Mouse (Mus musculus) spleen, adult 2 months (tissue): ENCODE measurements at regions not wholly inside any gene's neighbourhood (a gene's known extent, or its start where the extent isn't known, plus 50 kb on each side); places are given as distances from the start of the nearest gene placed in this dataset.

Experiments used
- DNase-seq, 2 experiments: peaks; one replicate each; pipeline versions ENCODE4 v3.0.0 to v3.0.0-alpha.2; 2012 to 2021; ENCODE audit warnings: low spot score in 2 of 2, low read depth in 1 of 2
- H3K27ac ChIP-seq: fragments of 200-500 bp; 2 replicates; pipeline ENCODE4 v1.5.1; 2012; ENCODE audit warnings: low read length, inconsistent platforms; ENCODE audit not compliant: insufficient read depth
- H3K27me3 ChIP-seq: fragments of 200-500 bp; 2 replicates; pipeline ENCODE4 v1.6.1; 2012; ENCODE audit warnings: mild to moderate bottlenecking, moderate library complexity, low read length, inconsistent platforms; ENCODE audit not compliant: control insufficient read depth, insufficient read depth
- H3K36me3 ChIP-seq: fragments of 200-500 bp; 2 replicates; pipeline ENCODE4 v1.6.1; 2012; ENCODE audit warnings: mild to moderate bottlenecking, low read length, inconsistent platforms; ENCODE audit not compliant: control insufficient read depth, insufficient read depth
- H3K4me1 ChIP-seq: fragments of 200-500 bp; 2 replicates; pipeline ENCODE4 v1.6.1; 2011; ENCODE audit warnings: inconsistent platforms; ENCODE audit not compliant: control insufficient read depth, insufficient read depth, insufficient read length
- H3K4me3 ChIP-seq: fragments of 200-500 bp; 2 replicates; pipeline ENCODE4 v1.5.1; 2011; ENCODE audit warnings: mild to moderate bottlenecking, inconsistent platforms; ENCODE audit not compliant: insufficient read depth, insufficient read length; ENCODE audit errors: extremely low read depth
- CTCF ChIP-seq: fragments of 200-500 bp; IDR thresholded peaks from 2 replicates; pipeline ENCODE4 v1.5.1; 2011; ENCODE audit warnings: mild to moderate bottlenecking, inconsistent platforms; ENCODE audit not compliant: insufficient read depth, insufficient read length, insufficient replicate concordance; ENCODE audit errors: extremely low read depth
- POLR2A ChIP-seq: fragments of 200-500 bp; IDR thresholded peaks from 2 replicates; pipeline ENCODE4 v1.6.1; 2011; ENCODE audit warnings: low read depth, low read length, inconsistent platforms
- WGBS: fragments of 180-500 bp; shearing (Covaris S2); methylation state at CpG from one replicate; pipeline ENCODE4 v1.1.7; 2018; 5-methylcytosine and 5-hydroxymethylcytosine counted together

- DNase-seq = no peak
- Histone ChIP-seq H3K36me3 (no peaks in the 10 kb centered on the region), H3K4me3 (no peak overlapping the region), H3K4me1 (no peaks in the 10 kb centered on the region), H3K27ac (no peak overlapping the region), H3K27me3 (no peaks in the 10 kb centered on the region)
- 75% methylated on average over 16 of the region's 16 CpGs for WGBS
- TF ChIP-seq POLR2A (no peak), CTCF (no peak)
Observed at GRCm38 (mm10) chr2:74974595-74975325, 149.2 kb downstream of the Mtx2 start.

GRCm38 (mm10) chr2:74977348-74977747 is 151.7 kb downstream of the Mtx2 start:
- Histone ChIP-seq H3K27ac (no peak overlapping the region), H3K36me3 (no peaks in the 10 kb centered on the region), H3K27me3 (no peaks in the 10 kb centered on the region), H3K4me3 (no peak overlapping the region), H3K4me1 (no peaks in the 10 kb centered on the region)
- WGBS = 92% methylated on average over 3 of the region's 3 CpGs
- TF ChIP-seq CTCF (no peak), POLR2A (no peak)
- no peak for DNase-seq

GRCm38 (mm10) chr2:74977828-74978227 is 152.2 kb downstream of the Mtx2 start:
- no peak overlapping the region for H3K4me3 ChIP-seq
- no peaks in the 10 kb centered on the region for H3K27me3 ChIP-seq
- no peak for DNase-seq
- no peaks in the 10 kb centered on the region for H3K4me1 ChIP-seq
- 83% methylated on average over 1 of the region's 1 CpGs for WGBS
- H3K27ac ChIP-seq = no peak overlapping the region
- TF ChIP-seq POLR2A (no peak), CTCF (no peak)
- no peaks in the 10 kb centered on the region for H3K36me3 ChIP-seq

- Histone ChIP-seq H3K4me3 (no peak overlapping the region), H3K4me1 (no peaks in the 10 kb centered on the region), H3K27me3 (no peaks in the 10 kb centered on the region), H3K36me3 (no peaks in the 10 kb centered on the region), H3K27ac (no peak overlapping the region)
- DNase-seq = no peak
- TF ChIP-seq POLR2A = no peak
- no peak for TF ChIP-seq CTCF
- 88% methylated on average over 3 of the region's 3 CpGs for WGBS
Observed at GRCm38 (mm10) chr2:74981856-74982255, 156.3 kb downstream of the Mtx2 start.

- Histone ChIP-seq H3K4me1 (no peaks in the 10 kb centered on the region), H3K27me3 (no peaks in the 10 kb centered on the region), H3K4me3 (no peak overlapping the region), H3K36me3 (no peaks in the 10 kb centered on the region), H3K27ac (no peak overlapping the region)
- 79% methylated on average over 3 of the region's 3 CpGs for WGBS
- TF ChIP-seq POLR2A (no peak), CTCF (no peak)
- DNase-seq = no peak
Observed at GRCm38 (mm10) chr2:74993802-74994201, 168.2 kb downstream of the Mtx2 start.

GRCm38 (mm10) chr2:74994998-74995397 is 169.4 kb downstream of the Mtx2 start:
- DNase-seq = no peak
- TF ChIP-seq POLR2A = no peak
- H3K27ac ChIP-seq = no peak overlapping the region
- H3K27me3 ChIP-seq = no peaks in the 10 kb centered on the region
- no peak overlapping the region for H3K4me3 ChIP-seq
- WGBS = 2% methylated on average over 2 of the region's 2 CpGs
- no peaks in the 10 kb centered on the region for H3K36me3 ChIP-seq
- no peaks in the 10 kb centered on the region for H3K4me1 ChIP-seq

- Histone ChIP-seq H3K27ac (no peak overlapping the region), H3K36me3 (no peaks in the 10 kb centered on the region), H3K4me1 (no peaks in the 10 kb centered on the region), H3K27me3 (no peaks in the 10 kb centered on the region), H3K4me3 (no peak overlapping the region)
- no peak for DNase-seq
- WGBS = 88% methylated on average over 1 of the region's 1 CpGs
- TF ChIP-seq POLR2A (no peak), CTCF (no peak)
Observed at GRCm38 (mm10) chr2:74997736-74998135, 172.1 kb downstream of the Mtx2 start.
